Mouse (Mus musculus) bone marrow, adult 2 months (tissue): ENCODE measurements around the gene Borcs6.

Source experiments
- CTCF ChIP-seq: fragments of 200-500 bp; IDR thresholded peaks from 2 replicates; pipeline ENCODE4 v1.5.1; 2011; ENCODE audit warnings: low read length, control low read depth; ENCODE audit not compliant: control insufficient read depth, insufficient read depth
- POLR2A ChIP-seq: fragments of 200-500 bp; IDR thresholded peaks from 2 replicates; pipeline ENCODE4 v1.6.1; 2011; ENCODE audit warnings: low read depth, mild to moderate bottlenecking, control low read depth, low read length, borderline replicate concordance; ENCODE audit not compliant: control insufficient read depth

DNA sequence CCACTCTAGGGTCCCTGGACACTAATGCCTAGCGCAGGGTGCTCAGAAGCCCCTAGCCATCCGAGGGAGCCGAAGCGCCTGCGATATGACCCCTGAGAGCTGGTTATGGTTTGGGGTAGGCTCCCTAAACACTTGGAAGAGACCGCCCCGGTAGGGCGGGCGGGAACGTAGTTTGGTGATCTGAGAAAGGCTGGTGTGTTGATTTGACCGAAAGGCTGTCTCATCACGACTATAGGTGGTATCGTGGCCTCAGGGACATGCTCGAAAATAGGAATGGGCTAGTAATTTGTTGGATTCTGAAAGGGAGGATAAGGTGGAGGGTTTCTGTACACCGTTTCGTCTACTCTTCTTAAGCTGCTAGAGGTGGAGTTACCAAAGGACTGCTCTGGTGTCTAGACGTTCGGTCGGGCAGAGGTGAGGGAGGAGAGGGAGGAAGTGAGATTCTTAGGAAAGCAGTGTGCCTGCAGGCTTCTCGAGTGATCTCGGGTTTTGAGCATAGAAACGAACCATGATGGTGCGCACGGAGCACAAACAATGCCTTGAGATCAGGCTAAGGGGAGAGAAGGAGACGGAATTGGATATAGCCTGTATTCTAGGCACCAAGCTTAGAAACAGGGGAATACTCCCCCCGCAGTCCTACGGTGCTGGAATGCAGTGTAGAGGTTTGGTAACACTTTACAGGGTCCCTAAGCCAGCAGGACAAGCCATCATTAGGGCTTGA lies 36.2 kb downstream of the Borcs6 start:
- TF ChIP-seq POLR2A = no peak
- no peak for TF ChIP-seq CTCF
